In the genomic region with DNA sequence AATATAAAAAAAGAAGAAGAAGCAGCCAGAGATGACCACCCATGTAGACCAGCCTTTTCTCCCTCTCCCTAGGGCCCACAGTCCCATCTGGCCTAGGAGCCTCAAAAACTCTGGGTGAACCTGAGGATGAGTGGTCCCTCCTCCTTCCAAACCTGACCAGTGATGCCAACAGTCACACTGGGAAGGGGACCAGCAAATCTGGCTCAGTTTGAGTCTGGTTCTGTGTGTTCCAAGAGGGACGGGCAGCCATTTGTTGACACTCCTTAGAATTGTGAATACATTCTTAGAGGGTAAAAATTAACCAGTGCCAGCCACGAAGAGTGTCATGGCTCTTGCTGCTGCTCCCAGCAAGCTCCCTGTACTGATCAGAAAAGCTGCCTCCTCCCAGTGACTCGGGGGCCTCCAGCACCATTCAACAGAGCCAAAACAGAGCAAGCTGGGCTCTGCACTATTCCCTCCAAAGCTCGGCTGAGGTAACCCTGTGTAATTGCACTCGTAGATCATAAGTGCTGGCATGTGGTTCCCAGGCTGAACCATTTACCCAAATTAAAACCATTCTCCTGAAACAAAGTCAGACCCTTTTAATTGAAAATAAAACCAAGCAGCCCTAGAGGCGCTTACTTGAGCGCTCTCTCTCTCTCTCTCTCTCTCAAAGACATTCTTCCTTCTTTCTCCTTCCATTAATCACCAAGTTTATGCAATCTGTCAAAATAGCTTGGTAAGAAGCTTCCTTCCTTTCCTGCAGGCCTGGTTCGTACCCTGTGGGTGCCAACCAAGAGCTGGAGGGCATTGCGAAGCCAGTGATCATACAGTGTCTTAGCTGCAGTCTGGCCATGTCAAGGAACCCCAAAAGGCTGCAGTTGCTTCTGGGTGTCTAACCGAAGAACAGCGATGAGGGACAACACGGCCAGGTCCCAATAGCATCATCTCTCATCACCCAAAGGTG, we compare ENCODE assay signal across 10 mouse cellular contexts.
DNase-seq lines count a peak whose midpoint lies in the region.
"Had no signal": no experiment of that assay in that cellular context is flagged by ENCODE, and none has a peak within 500 bp of the region (broad histone marks: within the 10 kb centered on the region; RNA-seq: fewer than 3 reads in every experiment).

No protein-coding gene starts in this region.

- peak; percentile 39 for DNase-seq in embryo, embryonic 10 days (ENCODE audit: low spot score)
- DNase-seq in embryo, embryonic 9.5 days (ENCODE audit: extremely low spot score): no peak
- peak; percentile 54 for DNase-seq in 416B (ENCODE audit: low read depth)
- DNase-seq in fibroblast of lung, adult 2 months (ENCODE audit: low read depth): peak; percentile 67
- peak; percentile 36 to 49 for DNase-seq in kidney, postnatal 4 days
- no peak for DNase-seq in urinary bladder, postnatal 14 days (ENCODE audit: low spot score)
- no peak for DNase-seq in urinary bladder, postnatal 4 days (ENCODE audit: low spot score in 2 of 2)
- no peak for DNase-seq in heart, adult 11 months
- DNase-seq: B cell, adult 2 months; cerebellum, postnatal 36 days had no signal

Comparison
In these comparisons a context has a peak if more than half of its experiments do, and no peak if none do; other contexts are left out.
1. DNase-seq: peak in embryo, embryonic 10 days (single experiment), 416B (single experiment), fibroblast of lung, adult 2 months (single experiment) and kidney, postnatal 4 days (2 of 2); none in embryo, embryonic 9.5 days (single experiment), urinary bladder, postnatal 14 days (single experiment), urinary bladder, postnatal 4 days (0 of 2) and heart, adult 11 months (single experiment).